Mouse (Mus musculus) neural tube, embryonic 15.5 days (tissue): Measurements from ENCODE around the gene Kbtbd6. TPM values are rescaled to one million over a fixed set of nuclear protein-coding genes. Genes with fewer than 3 reads are reported as not detected.

Source experiments
- polyA plus RNA-seq: library from polyadenylated mRNA; unstranded; fragments of >200 nt; fragmentation: Nextera tagmentation; extraction: Ambion mirVana; gene quantifications from 2 replicates; pipeline ENCODE4 v1.2.1, GENCODE M21; 2015

Gene Kbtbd6
- polyA plus RNA-seq, 1 experiment from 2014 or later: 1.6 TPM

Other genes starting within 250 kb of the Kbtbd6 start
- not detected in 2 replicates for gene Zfp957, start 204.5 kb upstream of the Kbtbd6 start, polyA plus RNA-seq
- gene Rgcc, start 150.2 kb upstream of the Kbtbd6 start, polyA plus RNA-seq: 36.1 and 89.6 TPM in 2 replicates
- 15.6 and 20.5 TPM in 2 replicates for gene Naa16, start 61.1 kb upstream of the Kbtbd6 start, polyA plus RNA-seq
- 12.2 and 12.8 TPM in 2 replicates for gene Mtrf1, start 54.1 kb upstream of the Kbtbd6 start, polyA plus RNA-seq
- 16.3 and 17.6 TPM in 2 replicates for gene Kbtbd7, start 25.3 kb upstream of the Kbtbd6 start, polyA plus RNA-seq
- gene Elf1, start 29.4 kb downstream of the Kbtbd6 start, polyA plus RNA-seq: 2.5 and 9.7 TPM in 2 replicates
- gene Wbp4, start 29.7 kb downstream of the Kbtbd6 start, polyA plus RNA-seq: 40.0 and 41.8 TPM in 2 replicates
- gene Sugt1, start 135.9 kb downstream of the Kbtbd6 start, polyA plus RNA-seq: 93.9 and 101 TPM in 2 replicates
- 15.9 and 21.9 TPM in 2 replicates for gene Cnmd, start 210.3 kb downstream of the Kbtbd6 start, polyA plus RNA-seq